Mouse (Mus musculus) left cerebral cortex, postnatal 25 days (tissue): ENCODE measurements around the gene Dnm3. TPM values are rescaled to one million over a fixed set of nuclear protein-coding genes. Genes with fewer than 3 reads are reported as not detected.

Source experiments
- DNase-seq, 2 experiments: peaks; one replicate each; pipeline ENCODE4 v3.0.0; 2022; ENCODE audit warnings: low spot score in 2 of 2, mixed read lengths in 1 of 2
- intact Hi-C: fragments of 180-260 bp; cut with DNase I; formaldehyde crosslinking; loops from one replicate; pipeline ENCODE4 v1.15.1; 2025
- total RNA-seq, 2 experiments: library from RNA; stranded (reverse); gene quantifications; 2 replicates each; pipeline ENCODE4 v1.2.3; 2021

Dnm3 gene
- total RNA-seq, 2 experiments from 2014 or later, result 87.6 to 94.1 TPM

DNA sequence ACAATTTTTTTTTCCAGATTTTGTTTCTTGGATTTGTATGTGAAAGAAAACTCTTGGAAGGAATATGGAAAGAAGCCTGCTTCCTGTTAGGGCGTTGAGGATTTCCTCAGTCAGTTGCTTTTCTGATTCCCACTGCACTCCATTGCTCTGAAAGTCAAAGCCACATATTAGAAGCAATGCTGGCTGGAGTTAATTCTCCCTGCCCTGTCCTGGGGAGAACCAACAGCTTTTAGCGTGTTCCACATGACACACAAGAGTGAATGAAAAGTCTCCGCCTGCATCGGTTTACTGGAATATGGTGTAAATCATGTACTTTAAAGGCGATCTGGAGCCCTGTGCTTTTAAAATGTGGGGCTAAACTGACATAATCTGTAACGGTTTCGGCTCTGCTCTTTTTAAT lies 424.6 kb downstream of the Dnm3 start:
- intact Hi-C loops, result no loop called here
- DNase-seq, result no peak

DNA sequence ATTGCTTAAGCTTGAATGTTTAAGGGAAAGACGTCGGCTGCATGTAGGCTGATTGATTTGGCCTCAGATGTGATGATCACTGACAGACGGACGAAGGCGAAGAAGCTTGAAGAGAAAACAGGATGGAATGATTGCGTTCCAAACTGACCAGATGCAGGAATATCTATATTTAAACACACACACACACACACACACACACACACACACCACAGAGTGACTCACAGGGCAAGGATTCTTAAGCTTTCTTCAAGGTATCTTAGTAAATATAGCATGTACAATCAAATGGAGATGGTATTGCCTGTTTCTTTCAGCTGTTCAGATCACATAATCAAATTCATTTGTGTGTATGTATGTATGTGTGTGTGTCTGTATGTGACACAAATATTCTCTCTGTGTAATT lies 425.1 kb downstream of the Dnm3 start:
- intact Hi-C loops, result no loop called here
- DNase-seq, result peak in 1 of 2 experiments; percentile 32

DNA sequence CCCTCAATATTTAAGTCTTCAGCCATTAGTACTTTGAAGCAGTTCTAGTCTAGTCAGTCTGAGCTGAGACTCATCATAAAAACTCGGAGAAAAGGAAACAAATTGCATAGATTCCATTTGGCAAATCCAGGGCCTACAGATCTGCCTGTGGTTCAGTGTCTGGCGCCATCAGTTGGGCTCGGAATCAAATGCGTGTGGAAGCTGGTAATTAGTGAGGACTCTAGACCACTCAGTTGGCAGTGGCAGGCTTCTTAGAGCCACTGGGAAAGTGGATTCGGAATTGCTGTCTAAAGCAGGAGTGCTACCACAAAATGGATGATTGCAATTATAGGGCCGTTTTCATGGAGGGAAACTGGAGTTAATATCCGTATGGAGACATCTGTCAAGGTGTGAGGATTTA lies 425.7 kb downstream of the Dnm3 start:
- intact Hi-C loops, result no loop called here
- no peak for DNase-seq

DNA sequence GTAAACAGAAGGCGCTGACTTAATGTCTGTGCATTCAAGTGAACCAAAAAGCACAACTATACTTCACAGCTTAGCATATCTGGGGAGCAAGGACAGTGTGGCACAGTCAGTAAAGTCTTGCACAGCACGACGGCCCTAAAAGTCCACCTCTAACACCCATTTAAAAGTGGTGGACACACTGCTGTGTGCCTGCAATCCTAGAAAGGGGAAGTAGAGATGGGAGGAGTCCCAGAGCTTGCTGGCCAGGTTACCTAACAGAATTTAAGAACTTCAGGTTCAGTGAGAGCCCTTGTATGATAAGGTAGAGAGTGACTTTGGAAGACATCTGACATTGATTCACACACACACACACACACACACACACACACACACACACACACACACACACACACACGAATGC lies 426.1 kb downstream of the Dnm3 start:
- no peak for DNase-seq
- intact Hi-C loops, result no loop called here

DNA sequence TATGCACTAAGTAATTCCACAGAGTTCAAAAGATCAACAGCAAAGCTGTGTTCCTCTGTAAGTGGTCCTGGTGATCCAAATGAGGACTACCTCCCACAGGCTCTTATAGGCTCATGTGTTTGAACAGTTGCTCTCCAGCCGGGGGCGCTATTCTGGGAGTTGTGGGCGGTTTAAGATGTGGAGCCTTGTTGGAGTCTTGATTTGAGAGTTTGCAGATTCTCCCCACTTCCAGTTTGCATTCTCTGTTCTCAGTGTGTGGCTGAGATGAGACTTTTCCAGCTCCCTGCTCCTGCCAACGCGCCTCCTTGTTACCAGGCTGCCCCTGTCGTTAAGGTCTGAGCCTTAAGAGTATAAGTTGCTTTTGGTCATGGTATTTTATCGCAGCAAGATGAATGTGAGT lies 430.2 kb downstream of the Dnm3 start:
- intact Hi-C loops, result no loop called here
- DNase-seq, result peak in 1 of 2 experiments; percentile 66

DNA sequence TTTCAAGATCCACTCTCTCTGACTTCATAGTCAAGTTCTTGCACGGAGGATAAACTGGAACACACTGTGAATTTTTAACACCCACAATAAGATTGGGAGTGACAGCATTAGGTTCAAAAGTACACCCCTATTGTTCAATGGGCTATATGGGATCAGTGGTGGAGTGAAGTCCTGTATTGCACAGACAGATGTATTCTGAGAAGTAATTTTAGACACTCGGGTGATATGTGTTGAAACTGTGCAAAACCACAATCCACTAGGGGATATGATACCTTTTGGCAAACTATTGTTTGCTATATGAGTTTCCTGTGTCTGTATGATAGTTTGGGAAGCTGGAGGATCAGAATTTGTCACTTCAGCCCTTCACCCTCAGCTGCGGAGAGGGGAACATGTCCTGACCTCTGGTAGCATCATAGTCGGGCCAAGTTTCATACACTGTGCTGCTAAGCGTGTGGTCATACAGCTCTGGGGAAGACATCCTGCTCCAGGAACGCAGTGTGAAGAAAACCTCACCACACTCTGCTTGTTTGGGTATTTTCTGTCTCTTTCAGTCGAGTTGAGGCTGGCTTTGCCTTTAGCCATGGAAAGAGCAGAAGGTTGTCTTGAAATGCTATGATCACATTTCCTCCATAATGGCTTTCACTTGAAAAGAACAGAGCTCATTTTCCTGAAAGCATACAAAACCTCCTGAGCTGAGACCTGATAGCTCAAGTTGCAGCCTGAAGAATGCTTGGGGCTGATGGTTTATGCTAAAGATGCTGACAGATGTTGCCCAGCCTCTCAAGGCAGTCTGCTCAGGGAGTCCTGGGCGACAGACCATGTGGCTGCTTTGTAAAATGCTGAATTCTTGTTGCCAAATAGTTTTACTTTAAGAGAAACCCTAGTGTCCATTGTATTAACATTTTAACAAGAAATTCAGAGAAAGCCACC lies 433.8 kb downstream of the Dnm3 start:
- intact Hi-C loops, result no loop called here
- no peak for DNase-seq

DNA sequence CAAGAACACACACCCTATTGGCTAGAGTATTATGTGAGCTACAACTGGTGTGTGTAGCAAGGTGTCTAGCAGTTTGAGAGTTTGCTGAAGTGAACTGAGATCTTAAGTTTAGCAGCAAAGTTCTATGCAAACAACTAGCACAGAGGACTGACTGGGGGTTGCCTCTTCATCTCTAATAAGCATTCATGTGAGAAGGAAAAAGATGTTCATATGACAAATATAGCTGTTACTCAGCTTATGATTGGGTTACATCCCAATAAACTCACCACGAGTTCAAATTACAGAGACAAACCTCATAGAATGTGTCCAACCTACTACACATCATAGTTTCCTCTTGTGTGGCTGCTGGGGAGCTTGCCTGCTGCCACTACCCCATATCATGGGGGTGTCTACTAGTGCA lies 434.6 kb downstream of the Dnm3 start:
- no peak for DNase-seq
- intact Hi-C loops, result no loop called here

DNA sequence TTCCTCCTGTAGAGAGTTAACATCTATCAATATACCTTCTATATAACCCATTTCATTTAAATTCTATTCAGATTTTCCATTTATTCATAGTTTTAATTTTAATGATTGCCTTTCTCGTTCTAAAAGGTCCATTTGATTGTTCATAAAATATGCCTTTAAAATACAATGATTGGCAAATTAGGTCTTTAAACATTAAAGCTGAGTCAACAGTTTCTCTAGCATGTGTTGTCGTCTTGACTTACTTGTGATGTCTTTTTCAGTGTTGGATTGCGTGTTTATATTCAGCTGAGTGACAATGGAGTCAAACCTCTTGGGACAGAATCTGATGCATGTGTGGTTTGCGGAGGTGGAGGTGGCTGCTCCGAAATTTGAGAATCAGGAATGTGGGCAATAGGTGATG lies 435.4 kb downstream of the Dnm3 start:
- no peak for DNase-seq
- intact Hi-C loops, result no loop called here

DNA sequence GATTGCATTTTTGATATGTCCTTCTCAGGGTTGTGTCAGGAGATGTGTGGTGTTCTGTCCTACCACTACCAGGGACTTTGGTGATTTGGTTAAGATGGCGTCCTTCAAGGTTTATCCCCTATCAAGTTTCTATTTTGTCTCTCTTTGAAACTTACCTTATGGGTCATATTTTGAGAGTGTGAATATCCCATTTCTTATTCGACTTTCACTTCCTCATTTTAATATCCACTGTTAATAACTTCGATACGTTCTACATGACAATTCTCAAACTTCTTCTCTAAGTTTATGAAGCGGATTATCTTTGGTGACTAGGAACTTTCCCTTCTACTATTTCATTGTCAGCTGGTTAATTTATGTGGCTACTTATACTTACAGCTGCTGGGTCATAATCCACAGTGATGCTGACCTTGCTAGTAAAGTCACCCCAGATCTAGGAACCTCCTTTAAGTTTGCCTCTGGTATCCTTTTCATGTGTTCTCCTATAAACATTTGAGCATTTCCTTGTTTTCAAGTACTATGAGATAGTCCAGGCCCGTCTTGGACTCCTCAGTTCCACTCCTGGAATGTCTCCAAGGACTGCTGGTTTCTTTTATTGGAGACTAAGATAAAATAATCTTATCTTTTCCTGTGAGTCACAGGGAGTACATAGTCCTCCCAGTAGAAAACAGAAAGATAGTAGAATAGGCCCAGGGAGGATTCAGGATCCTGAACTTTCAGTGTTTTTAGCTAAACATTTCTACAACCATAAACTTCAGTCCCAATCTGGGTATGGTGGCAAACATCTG lies 437.2 kb downstream of the Dnm3 start:
- intact Hi-C loops, result no loop called here

DNA sequence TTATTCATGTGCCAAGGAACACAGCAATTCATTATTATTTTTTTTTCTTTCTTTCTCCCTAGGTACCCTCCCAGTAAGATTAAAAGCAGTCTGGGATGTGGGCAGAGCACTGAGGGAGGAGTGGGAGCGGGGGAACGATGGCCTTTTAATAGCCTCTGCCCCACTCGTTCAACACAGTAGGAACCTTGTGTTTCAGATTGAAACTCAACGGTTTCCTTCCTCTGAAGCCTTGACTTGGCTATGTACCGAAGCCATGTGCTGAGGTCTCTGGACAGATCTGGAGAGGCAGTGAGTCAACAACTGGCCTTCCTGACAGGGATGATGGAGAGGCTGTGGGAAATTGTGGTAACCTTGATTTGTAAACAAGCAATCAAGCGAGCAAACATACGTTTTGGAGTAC lies 438.0 kb downstream of the Dnm3 start:
- DNase-seq, result no peak
- intact Hi-C loops, result no loop called here

More for the DNA sequence above, 437.2 kb downstream of the Dnm3 start:
- no peak for DNase-seq

DNA sequence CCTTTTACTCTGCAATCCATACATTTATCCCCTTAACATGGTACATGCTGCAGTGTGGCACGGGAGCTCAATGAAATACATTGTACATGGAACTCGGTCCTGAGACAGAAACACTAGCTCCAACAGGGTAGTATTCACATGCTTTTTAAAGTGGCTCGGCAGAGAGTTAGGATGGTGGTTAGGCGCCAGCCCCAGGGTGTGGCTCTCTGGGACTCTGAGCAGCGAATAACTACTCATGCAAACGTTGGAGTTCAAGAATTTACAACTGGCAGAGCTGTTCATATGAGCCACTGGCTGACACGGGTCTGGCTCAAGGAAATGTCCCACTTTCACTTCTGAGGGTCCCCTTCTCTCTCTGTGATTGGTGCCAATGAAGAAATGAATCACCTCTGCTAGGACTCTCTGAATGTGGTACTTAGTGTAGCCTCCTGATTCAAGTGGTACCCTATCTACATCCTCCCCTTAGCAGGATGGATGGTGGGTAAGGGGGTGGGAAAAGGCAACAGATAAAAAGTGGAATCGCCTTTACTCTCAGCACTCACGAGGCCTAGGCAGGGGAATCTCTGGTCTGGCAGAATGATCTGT lies 438.7 kb downstream of the Dnm3 start:
- intact Hi-C loops, result no loop called here
- DNase-seq, result no peak

DNA sequence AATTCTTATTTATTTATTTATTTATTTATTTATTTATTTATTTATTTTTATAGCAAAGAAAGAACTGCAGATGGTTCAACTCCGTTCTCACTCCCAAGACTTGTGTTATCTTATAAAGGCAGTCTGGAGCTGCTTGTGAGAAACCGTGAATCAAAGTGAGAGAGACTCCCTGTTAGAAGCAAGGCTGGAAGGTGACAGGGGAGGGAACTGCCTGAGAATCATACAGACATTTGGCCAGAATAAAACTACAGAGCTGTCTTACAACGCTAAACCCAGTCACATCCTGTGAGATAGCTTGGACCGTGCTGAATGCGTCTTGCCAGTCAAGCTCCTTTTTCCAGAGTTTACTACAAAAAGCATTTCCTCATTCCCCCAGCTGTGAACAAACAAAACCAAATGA lies 439.4 kb downstream of the Dnm3 start:
- intact Hi-C loops, result no loop called here
- no peak for DNase-seq

DNA sequence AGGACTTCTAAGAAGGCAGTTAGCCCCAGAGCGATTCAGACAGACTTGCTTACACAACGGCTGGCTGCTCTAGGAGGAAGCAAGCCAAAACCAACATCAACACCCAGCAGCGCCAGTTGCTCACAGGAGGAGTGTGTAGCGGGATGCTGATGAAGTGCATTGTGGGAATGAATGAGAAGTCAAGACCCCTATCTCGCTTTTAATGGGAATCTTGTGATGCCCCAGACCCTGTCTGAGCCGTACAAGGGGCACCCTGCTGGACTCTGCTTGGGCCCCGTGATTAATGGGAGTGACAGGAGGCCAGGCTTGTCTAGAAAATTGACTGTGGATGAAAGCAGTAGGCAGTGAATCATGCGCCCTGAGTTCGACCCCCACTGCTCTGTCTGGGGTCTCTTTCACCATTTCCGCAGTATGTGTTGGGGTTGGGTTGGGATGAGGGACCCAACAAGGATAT lies 439.8 kb downstream of the Dnm3 start:
- intact Hi-C loops, result no loop called here
- DNase-seq, result peak; percentile 28 to 48

DNA sequence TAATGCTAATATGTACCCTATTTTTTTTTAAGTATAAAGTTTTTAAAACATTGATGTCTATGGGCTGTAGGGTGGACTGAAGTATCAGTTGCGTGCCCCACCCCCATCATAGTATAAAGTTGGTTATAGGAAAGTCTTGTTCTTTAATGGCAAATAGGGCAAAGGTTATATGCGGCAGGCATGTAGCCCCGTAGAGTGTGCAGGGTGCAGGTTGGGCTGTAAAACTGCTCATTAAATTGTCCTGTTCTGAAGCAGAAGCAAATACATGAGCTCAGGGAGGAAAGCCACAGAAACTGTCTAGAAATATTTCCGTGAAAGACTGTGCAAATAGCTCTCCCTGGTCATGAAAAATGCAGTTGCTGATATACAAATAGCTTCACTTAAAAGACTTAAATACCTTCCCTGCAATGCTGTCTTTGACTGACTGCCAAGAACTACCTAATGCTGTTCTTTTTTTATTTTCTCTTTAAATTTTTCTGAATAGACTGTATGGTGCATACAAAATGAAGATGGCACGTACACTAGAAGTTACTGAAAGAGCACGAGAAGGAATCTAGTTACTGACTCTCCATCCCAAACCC lies 440.6 kb downstream of the Dnm3 start:
- DNase-seq, result peak in 1 of 2 experiments; percentile 14
- intact Hi-C loops, result no loop called here

DNA sequence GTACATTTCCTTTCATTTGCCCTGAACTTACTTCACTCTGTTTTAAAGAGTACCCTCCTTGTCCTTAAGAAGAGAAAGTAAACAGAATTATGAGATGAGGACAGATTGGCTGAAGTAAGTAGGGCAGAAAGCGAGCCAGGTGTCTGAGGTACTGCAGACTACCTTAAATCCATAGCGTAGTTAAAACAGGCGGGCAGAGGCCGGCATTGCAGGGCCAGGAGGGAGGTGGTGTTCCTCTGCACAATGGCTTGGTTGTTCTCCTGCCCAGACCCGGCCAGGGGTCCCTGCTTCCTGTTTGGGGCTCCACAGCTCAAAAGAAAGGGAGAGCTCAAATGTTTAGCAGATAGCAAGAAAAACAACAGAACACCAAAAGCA lies 441.4 kb downstream of the Dnm3 start:
- DNase-seq, result no peak
- intact Hi-C loops, result no loop called here

DNA sequence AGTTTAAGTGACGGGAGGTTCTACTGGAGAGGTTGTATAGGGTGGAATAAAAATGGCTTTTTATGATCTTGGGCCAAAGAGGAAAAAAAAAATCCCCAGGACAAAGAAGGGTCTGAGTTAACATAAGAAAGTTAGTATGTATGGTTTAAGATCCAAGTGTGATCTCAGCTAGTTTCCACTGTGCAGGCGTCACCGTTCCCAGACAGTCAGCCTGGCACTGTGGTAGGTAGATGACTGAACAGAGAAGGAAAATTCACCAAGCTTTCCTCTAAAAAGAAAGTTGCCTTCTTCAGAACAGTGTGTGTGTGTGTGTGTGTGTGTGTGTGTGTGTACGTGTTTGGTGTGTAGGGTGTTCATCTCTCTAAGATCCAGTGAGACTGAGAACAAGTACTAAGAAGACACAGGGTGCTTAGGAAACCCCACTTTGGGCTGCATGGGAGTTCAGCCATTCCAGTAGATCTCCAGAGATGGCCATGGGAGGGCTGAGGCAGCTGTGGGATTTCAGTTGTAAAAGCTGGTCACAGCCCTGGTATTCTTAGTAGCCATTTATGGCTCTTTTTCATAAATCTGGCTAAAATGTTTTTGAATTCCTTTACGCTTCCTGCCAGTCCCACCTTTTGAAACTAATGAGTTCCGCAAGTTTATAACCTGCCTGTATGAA lies 441.9 kb downstream of the Dnm3 start:
- DNase-seq, result no peak
- intact Hi-C loops, result no loop called here

DNA sequence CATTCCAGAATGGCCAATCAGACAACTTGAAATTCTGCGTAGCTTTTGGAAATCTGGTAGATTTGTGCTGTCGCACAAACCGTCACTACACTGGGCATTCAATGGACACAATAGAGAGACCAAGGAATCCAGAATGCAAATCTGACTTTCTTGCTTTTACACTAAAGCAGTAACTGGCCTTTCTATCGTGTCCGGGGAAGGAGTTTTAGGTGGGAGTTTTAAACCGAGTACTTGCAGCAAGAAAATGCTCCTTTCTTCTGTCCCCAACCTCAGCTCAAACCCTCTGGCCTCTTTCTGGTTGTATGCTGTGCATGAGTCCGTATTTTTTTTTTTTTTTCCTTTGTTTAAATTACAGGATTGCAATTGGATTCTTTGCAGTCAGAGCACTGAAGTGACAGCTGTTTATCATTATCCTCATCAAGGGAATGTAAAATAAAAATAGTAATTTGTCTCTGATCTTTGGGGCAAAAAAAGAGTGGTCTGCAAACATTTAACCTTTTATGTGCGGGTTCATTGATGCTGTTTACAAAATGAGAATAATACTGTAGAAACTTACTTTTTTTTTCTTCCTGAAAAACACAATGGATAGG lies 454.1 kb downstream of the Dnm3 start:
- DNase-seq, result no peak
- intact Hi-C loops, result no loop called here

DNA sequence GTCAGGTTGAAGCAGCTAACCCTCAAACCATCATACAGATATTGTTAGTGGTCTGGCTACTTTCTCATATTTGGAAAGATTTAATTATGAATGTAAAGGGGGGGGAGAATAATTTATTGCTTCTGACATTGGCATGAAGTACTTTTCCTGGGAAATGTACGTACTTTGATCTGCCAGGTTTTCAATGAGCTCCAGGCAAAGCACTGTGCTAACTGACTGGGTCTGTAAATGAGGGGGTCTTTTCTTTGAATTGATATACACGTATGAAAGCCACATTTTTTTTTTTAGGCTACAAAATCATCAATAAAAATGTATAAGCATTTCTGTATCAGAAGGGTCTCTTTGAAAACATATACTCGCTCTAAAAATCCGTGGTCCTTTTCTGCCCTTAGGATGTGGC lies 457.1 kb downstream of the Dnm3 start:
- no peak for DNase-seq
- intact Hi-C loops, result no loop called here

DNA sequence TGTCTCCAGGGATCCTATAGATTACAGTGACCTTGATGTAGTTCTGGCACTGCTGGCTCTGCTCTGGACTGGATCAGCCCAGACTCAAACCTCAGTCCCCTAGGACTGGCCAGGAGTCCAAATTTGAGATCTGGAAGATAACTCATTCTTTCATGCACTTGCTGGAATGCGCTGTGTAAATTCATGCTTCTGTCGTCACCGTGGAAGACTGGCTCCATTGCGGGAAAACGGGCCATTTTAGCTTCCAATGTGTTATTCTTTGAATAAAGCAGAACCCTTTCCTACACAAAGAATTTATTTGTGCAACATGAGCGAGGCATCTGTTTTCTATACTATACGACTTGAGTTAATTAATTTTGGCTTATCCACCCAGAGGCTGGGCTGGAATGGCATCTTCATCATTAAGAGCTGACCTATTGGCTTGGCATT lies 457.5 kb downstream of the Dnm3 start:
- intact Hi-C loops, result no loop called here
- no peak for DNase-seq
